24 mouse cellular contexts compared by ENCODE assay signal in genomic region chr13:110944683-110945082, GRCm38 (mm10).
DNase-seq lines count a peak whose midpoint lies in the region; ATAC-seq lines count a peak whose summit lies in the region.
"Had no signal": no experiment of that assay in that cellular context is flagged by ENCODE, and none has a peak within 500 bp of the region (broad histone marks: within the 10 kb centered on the region; RNA-seq: fewer than 3 reads in every experiment).

No protein-coding gene starts in this region.

- H3K9ac ChIP-seq in embryonic facial prominence, embryonic 12.5 days = no peak overlapping the region
- H3K9ac ChIP-seq: forebrain, embryonic 12.5 days; forebrain, postnatal 0 days; heart, embryonic 15.5 days; hindbrain, embryonic 14.5 days had no signal

- intact Hi-C loops in left cerebral cortex, postnatal 10 days (cut with DNase I) = no loop called here

- no peak overlapping the region for H3K4me2 ChIP-seq in embryonic facial prominence, embryonic 12.5 days (replicated peaks)
- H3K4me2 ChIP-seq: forebrain, embryonic 12.5 days; heart, embryonic 11.5 days; heart, embryonic 15.5 days; hindbrain, embryonic 14.5 days had no signal

- no peaks in the 10 kb centered on the region for H3K27me3 ChIP-seq in embryonic facial prominence, embryonic 12.5 days
- H3K27me3 ChIP-seq in embryonic facial prominence, embryonic 10.5 days (replicated peaks; ENCODE audit: low read depth, poor library complexity, severe bottlenecking) = no peaks in the 10 kb centered on the region
- H3K27me3 ChIP-seq in limb, embryonic 10.5 days (ENCODE audit: low read depth, poor library complexity, severe bottlenecking) = no peaks in the 10 kb centered on the region
- H3K27me3 ChIP-seq: forebrain, embryonic 12.5 days; heart, embryonic 15.5 days had no signal

- ATAC-seq in embryonic facial prominence, embryonic 12.5 days (ENCODE audit: insufficient number of reproducible peaks, insufficient read depth, low FRiP score, low TSS enrichment) = no peak
- ATAC-seq in megakaryocyte progenitor cell, adult 5-6 weeks (replicated peaks; ENCODE audit: poor library complexity) = peak; percentile 63
- ATAC-seq: CD4-positive, CD25-positive, alpha-beta regulatory T cell, adult 4 months; forebrain, postnatal 0 days had no signal

- H3K4me1 ChIP-seq in embryonic facial prominence, embryonic 12.5 days = peaks cover 5% of the 10 kb centered on the region; the same call in 1 of the 2 replicates
- H3K4me1 ChIP-seq in embryonic facial prominence, embryonic 10.5 days = peaks cover 8% of the 10 kb centered on the region; the same call in 1 of the 2 replicates
- H3K4me1 ChIP-seq in limb, embryonic 10.5 days = peaks cover 20% of the 10 kb centered on the region
- H3K4me1 ChIP-seq: forebrain, embryonic 12.5 days; hindbrain, embryonic 10.5 days had no signal

- H3K4me3 ChIP-seq in embryonic facial prominence, embryonic 12.5 days = no peak overlapping the region
- no peak overlapping the region for H3K4me3 ChIP-seq in embryonic facial prominence, embryonic 10.5 days
- no peak overlapping the region for H3K4me3 ChIP-seq in limb, embryonic 10.5 days
- H3K4me3 ChIP-seq: forebrain, embryonic 12.5 days; heart, adult 2 months; heart, embryonic 15.5 days; hindbrain, embryonic 10.5 days had no signal

- H3K36me3 ChIP-seq in embryonic facial prominence, embryonic 12.5 days = no peaks in the 10 kb centered on the region
- no peaks in the 10 kb centered on the region for H3K36me3 ChIP-seq in embryonic facial prominence, embryonic 10.5 days (replicated peaks)
- H3K36me3 ChIP-seq in limb, embryonic 10.5 days = no peaks in the 10 kb centered on the region
- H3K36me3 ChIP-seq: forebrain, embryonic 12.5 days; G1E; heart, embryonic 15.5 days; hindbrain, embryonic 10.5 days had no signal

- no peak for DNase-seq in embryonic facial prominence, embryonic 10.5 days (ENCODE audit: low spot score)
- DNase-seq in lung, postnatal 36 days = peak; percentile 17
- DNase-seq in lung, postnatal 14 days = no peak
- DNase-seq in limb, embryonic 10.5 days (ENCODE audit: low spot score) = no peak
- DNase-seq in left cerebral cortex, postnatal 10 days (ENCODE audit: extremely low spot score in 1 of 2, low spot score in 2 of 2) = no peak
- DNase-seq in urinary bladder, adult 18-20 months (ENCODE audit: low spot score in 2 of 2) = no peak
- DNase-seq: adrenal gland, postnatal 10 days; B cell, adult 2 months; cerebellum, adult 18-20 months; cerebellum, adult 9-11 months; cerebellum, postnatal 36 days; forebrain, postnatal 0 days; gastrocnemius, postnatal 36 days; heart, adult 2 months; heart, postnatal 14 days had no signal

- peak overlapping the region; percentile 63 for H3K27ac ChIP-seq in embryonic facial prominence, embryonic 12.5 days
- no peak overlapping the region for H3K27ac ChIP-seq in embryonic facial prominence, embryonic 10.5 days (replicated peaks)
- H3K27ac ChIP-seq in limb, embryonic 10.5 days = peak overlapping the region; percentile 64
- H3K27ac ChIP-seq: forebrain, embryonic 12.5 days; heart, adult 2 months; heart, embryonic 15.5 days; hindbrain, embryonic 10.5 days; hindbrain, embryonic 14.5 days had no signal

- H3K9me3 ChIP-seq in embryonic facial prominence, embryonic 12.5 days = no peaks in the 10 kb centered on the region
- no peaks in the 10 kb centered on the region for H3K9me3 ChIP-seq in embryonic facial prominence, embryonic 10.5 days
- H3K9me3 ChIP-seq in limb, embryonic 10.5 days (replicated peaks) = no peaks in the 10 kb centered on the region
- H3K9me3 ChIP-seq: forebrain, embryonic 12.5 days; G1E; heart, embryonic 15.5 days; hindbrain, embryonic 10.5 days had no signal

- WGBS in embryonic facial prominence, embryonic 12.5 days = 89% methylated on average over 5 of the region's 5 CpGs
- WGBS in embryonic facial prominence, embryonic 10.5 days = 90% methylated on average over 5 of the region's 5 CpGs
- WGBS in limb, embryonic 10.5 days = 74% methylated on average over 5 of the region's 5 CpGs
